In genomic region chr11:59142962-59143361, GRCm38 (mm10) we compare ENCODE assay signal across 36 mouse cellular contexts. TPM values are rescaled to one million over a fixed set of nuclear protein-coding genes. Genes with fewer than 3 reads are reported as not detected.
"Had no signal": no experiment of that assay in that cellular context is flagged by ENCODE, and none has a peak within 500 bp of the region (broad histone marks: within the 10 kb centered on the region; RNA-seq: fewer than 3 reads in every experiment).

No protein-coding gene starts in this region.

- H3K36me3 ChIP-seq: heart, embryonic 12.5 days; heart, embryonic 13.5 days; heart, embryonic 15.5 days; hindbrain, embryonic 10.5 days; hindbrain, embryonic 12.5 days; hindbrain, embryonic 13.5 days; hindbrain, embryonic 15.5 days; intestine, embryonic 15.5 days; kidney, embryonic 15.5 days had no signal

- H3K4me2 ChIP-seq: heart, embryonic 11.5 days; heart, embryonic 12.5 days; hindbrain, embryonic 12.5 days; hindbrain, embryonic 13.5 days; hindbrain, embryonic 14.5 days; hindbrain, embryonic 15.5 days; intestine, embryonic 15.5 days; kidney, embryonic 15.5 days had no signal

- DNase-seq: heart, postnatal 10 days; heart, postnatal 14 days; heart, postnatal 36 days; heart, postnatal 4 days; kidney, adult 11 months; kidney, adult 18-20 months; kidney, adult 2 months; kidney, adult 8-10 months; kidney, adult 9 months; kidney, postnatal 10 days; kidney, postnatal 14 days; kidney, postnatal 36 days; kidney, postnatal 4 days; layer of hippocampus, adult 9-11 months; layer of hippocampus, postnatal 36 days had no signal

- H3K27me3 ChIP-seq: heart, embryonic 12.5 days; heart, embryonic 13.5 days; heart, embryonic 15.5 days had no signal

- ATAC-seq: hindbrain, embryonic 16.5 days; hindbrain, postnatal 0 days; inflammation-experienced regulatory T-cells, adult 6 months; intestine, embryonic 15.5 days; intestine, embryonic 16.5 days; intestine, postnatal 0 days had no signal

- H3K9ac ChIP-seq: heart, embryonic 12.5 days; heart, embryonic 15.5 days; hindbrain, embryonic 12.5 days; hindbrain, embryonic 13.5 days; hindbrain, embryonic 14.5 days; hindbrain, embryonic 15.5 days; intestine, embryonic 15.5 days; kidney, embryonic 15.5 days had no signal

- H3K27ac ChIP-seq: heart, embryonic 13.5 days; heart, embryonic 15.5 days; hindbrain, embryonic 10.5 days; hindbrain, embryonic 12.5 days; hindbrain, embryonic 13.5 days; hindbrain, embryonic 14.5 days; hindbrain, embryonic 15.5 days; hindbrain, postnatal 0 days; intestine, embryonic 15.5 days; kidney, embryonic 15.5 days; kidney, postnatal 0 days; layer of hippocampus, adult 2 months; left cerebral cortex, adult 2 months had no signal

- H3K4me1 ChIP-seq: hindbrain, embryonic 12.5 days; hindbrain, embryonic 15.5 days; kidney, embryonic 15.5 days had no signal

- H3K4me3 ChIP-seq: heart, embryonic 12.5 days; heart, embryonic 13.5 days; heart, embryonic 15.5 days; hindbrain, embryonic 10.5 days; hindbrain, embryonic 12.5 days; hindbrain, embryonic 13.5 days; hindbrain, embryonic 15.5 days; intestine, embryonic 15.5 days; kidney, embryonic 15.5 days; layer of hippocampus, adult 2 months; left cerebral cortex, adult 2 months had no signal

- H3K9me3 ChIP-seq: heart, embryonic 12.5 days; heart, embryonic 13.5 days; heart, embryonic 15.5 days; hindbrain, embryonic 10.5 days; hindbrain, embryonic 12.5 days; hindbrain, embryonic 13.5 days; hindbrain, embryonic 15.5 days; intestine, embryonic 15.5 days; kidney, embryonic 15.5 days had no signal

RNA-seq across cellular contexts. Expression of gene Obscn, which starts 6.8 kb away (rescaled TPM):
- polyA plus RNA-seq: hindbrain, embryonic 10.5 days; inflammation-experienced regulatory T-cells, adult 6 months had no signal

RNA-seq across cellular contexts. Expression of gene Gjc2, which starts 40.1 kb away (rescaled TPM):
- total RNA-seq: hematopoietic stem cell, adult 5-6 weeks had no signal
- polyA plus RNA-seq: hindbrain, embryonic 11.5 days; inflammation-experienced regulatory T-cells, adult 6 months had no signal
